Mouse (Mus musculus) brain, embryonic 14.5 days (tissue): Measurements from ENCODE around the gene Olfr740.

Experiments used
- CTCF ChIP-seq: fragments of 200-500 bp; IDR thresholded peaks from 2 replicates; pipeline ENCODE4 v1.5.1; 2012; ENCODE audit warnings: inconsistent platforms, mild to moderate bottlenecking, moderate library complexity, borderline replicate concordance; ENCODE audit not compliant: insufficient read depth, insufficient read length; ENCODE audit errors: extremely low read depth
- POLR2A ChIP-seq: fragments of 200-500 bp; IDR thresholded peaks from 2 replicates; pipeline ENCODE4 v1.6.1; 2012; ENCODE audit warnings: mild to moderate bottlenecking, inconsistent platforms, borderline replicate concordance; ENCODE audit not compliant: poor library complexity, insufficient read depth, insufficient read length, severe bottlenecking; ENCODE audit errors: extremely low read depth

DNA sequence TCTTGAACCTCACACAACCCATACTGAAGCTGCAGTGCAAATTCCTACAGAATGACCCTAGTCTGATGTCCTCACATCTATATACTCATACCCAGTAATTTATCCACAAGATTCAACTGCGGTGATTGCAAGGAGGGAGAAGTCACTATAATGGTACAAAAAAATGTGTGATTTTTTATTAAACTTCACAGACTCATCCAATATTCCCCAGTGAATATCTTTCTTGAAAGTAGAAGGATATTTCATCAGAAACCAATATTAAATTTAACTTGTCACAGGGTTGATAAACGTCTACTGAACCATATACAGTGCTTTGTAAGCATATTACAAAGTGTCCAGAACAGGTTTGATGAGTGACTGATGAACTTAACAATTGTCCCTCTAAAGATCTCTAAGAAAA is 27.1 kb downstream of the Olfr740 start, which contains the start of gene Olfr741:
- TF ChIP-seq CTCF (no peak), POLR2A (no peak)
